Mouse (Mus musculus) lung, postnatal 36 days (tissue): ENCODE data around the gene Cyb561d1.

ENCODE experiments used
- DNase-seq: peaks from one replicate; pipeline ENCODE4 v3.0.0; 2022; ENCODE audit warnings: mixed read lengths

Cyb561d1 gene

DNA sequence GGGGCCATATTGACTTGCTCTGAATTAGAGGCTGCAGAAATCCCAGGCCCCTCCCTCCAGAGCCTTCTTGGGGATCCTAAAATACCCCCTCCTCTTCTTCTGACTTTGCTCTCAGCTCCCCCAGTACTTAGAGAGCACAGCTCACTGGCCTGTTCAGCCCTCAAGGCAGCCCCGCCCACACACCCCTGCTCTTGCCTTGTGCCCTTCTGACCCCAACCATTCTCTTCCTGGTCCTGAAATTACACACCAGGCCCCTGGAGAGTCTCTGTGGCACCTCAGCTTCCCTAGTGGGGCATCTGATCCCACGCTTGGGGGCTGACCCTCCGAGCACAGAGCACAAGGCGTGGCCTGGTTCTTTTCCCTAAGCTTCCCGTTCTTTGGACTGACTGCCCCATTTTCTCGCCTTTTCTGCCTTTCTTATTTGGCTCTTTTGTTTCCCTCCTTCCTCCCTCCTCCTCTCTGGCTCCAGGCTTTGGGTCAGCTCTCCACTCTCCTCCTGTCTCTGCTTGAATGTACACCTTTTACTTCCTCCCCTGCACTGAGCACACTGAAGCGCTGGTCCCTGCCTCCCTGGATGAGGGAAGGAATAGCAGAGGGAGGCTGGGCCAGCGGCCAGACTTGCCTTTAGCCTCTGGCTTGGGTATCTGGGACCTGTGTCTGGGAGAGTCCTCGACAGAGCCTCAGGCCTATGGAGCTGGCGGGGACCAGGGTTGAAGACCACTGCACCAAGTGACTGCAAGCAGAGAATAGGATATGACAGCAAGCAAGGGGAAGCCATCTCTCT, 35.3 kb downstream of the Cyb561d1 start:
- no peak for DNase-seq

DNA sequence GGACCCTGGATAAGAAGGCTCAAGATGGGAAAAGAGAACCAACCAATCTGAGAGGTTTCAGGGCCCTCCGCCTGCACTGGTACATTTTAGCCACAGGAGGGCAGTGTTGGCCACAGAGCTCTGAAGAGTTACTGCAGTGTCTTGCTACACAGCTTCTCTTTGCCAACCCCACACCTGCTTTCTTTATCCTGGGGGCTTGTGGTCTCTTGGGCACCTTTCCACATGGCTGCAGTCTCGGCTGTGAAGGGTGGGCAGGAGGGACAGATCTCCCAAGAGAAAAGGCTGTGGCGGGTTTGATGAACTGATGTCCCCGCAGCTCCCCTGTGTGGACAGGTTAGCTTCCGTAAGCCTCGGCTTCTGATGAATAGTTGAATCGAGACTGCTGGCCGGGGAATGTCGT, 36.2 kb downstream of the Cyb561d1 start:
- DNase-seq: peak; percentile 85

DNA sequence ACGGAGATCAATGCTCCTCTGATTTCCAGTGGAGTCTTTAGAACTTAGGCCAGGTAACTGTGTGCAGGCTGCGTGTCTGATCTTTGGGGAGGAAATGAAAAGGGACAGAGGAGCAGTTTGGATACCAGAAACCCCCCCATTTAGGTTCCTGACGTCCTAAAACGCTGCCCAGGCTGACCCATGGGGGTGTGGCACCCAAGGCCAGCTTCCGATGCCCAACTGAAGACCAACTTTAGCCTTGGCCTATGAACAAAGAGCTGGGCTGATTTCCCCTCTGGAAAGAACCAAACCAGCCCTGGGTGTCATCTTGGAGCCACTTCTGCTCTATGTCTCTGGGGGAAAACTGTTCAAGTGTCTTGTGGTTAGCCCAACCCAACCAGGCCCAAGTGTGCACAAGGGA, 36.9 kb downstream of the Cyb561d1 start:
- DNase-seq: no peak

DNA sequence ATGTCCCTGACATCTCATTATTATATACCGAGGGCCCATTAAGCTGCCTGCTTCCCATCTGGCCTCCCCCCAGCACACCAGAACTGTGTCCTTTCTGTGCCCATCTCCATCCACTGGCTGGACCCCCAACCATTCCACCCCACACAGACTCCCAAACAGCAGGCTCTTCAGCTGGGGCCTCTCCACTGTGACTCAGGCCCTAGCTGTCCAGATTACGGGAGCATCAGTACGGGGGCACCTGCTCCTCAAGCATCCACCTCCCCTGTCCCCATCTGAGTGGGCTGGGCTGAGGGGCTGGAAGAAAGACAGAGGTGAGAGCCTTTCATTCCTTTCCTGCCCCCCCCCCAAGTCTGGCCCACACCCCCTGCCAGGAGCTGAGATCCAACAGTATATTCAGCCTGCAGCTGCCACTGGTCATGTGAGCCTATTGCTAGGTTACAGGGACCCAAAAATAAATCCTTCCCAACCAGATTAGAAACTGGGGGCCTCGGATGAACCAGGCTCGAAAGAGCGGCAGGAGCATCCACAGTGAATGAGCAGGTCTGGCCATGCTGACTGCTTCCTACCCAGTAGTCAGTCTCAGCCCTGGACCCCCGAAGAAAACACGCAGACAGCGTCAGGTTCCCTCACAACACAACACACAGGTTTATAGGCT, 42.5 kb downstream of the Cyb561d1 start:
- no peak for DNase-seq

DNA sequence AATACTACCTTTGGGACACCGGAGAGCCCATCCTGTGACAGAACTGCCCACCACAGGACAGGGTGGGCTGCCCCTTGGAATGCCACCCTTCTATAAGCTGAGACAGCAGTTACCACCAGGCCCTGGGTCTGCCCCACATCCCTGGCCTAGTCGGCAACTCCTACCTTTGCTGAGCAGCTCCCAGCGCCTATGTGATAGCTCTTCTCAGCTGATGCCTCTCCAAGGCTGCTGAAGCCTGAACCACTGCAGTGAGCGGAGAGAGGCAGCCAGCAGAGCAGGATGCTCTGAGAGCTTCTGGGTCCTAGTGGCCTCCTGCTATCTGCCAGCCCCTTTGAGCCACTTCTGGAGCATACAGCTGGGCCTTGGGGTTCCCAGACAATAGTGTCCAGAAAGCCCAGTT, 46.4 kb downstream of the Cyb561d1 start, which contains the start of gene Gpr61:
Gene Gpr61 (minus strand): TSS at position 227 of the 400 bp plus-strand sequence.
- DNase-seq: no peak

DNA sequence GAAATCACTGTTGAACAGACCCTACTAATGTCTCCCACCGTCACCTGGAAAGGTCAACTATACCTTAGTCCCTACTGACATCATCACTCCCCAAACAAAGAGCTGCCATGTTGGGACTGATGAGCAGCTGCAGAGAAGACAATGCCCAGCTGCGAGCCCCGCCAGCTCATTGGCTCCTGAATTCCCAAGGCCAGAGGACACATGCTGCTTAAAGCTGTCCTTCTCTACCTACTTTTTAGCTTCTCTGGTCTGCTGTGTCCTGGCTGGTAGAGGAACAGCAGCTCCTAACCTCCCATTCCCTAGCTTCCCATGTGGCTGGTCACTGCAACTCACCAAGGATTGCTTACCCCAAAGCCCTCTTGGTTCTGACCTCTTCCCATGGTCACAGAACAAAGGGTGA, 48.7 kb downstream of the Cyb561d1 start:
- no peak for DNase-seq

DNA sequence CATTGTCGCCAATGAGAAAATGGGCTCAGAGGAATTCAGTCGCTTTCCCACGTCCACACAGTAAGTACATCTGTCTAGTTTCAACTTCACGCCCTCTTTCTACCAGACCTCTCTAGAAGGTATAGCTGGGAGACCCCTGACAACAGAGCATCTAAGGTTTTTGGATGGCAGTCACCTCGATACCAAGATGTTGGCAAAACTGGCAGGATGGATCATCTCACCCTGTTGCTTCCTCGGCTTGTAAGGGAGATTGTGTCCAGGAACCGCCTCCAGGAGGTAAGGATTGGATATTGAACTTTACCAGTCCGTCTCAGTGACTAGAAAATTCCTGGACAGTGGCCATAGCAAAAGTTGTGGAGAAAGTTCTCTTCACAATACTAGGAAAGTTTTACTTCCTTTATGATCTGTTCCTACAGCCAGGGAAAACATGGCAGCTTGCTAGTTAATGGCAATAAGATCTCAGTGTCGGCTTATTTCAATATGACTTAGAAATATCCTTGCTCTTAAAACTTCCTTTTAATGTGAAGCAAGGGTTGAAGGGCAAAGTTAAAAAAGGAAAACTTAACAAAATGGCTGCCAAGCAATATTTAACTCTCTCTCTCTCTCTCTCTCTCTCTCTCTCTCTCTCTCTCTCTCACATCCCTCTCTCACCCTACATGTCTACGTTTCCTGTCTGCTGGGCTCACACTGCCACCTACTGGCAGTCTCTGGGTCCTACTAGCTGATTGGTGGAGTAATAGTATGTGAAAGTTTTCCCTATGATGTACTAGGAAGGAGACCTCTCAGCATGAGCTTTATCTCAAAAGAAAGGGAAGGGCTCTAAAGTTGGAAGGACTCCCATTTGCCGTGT, 53.4 kb downstream of the Cyb561d1 start:
- peak; percentile 96 for DNase-seq

DNA sequence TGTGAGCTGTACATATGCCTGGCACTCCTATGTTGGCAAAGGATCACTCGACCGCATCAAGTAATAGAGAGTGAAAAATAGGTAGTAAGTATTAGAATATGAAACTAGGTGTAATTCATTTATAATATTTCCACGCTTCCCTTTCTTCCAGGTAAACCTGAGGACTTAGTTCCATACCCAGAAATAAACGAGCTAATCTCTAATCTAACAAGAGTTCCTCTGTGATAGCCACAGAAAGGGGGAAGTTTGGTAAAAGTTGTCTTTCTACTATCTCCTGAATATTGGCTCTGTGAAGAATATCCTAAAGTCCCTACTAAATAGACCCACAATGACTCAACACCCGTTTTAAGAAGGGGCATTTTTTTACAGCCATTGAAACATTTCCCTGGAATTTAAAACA, 54.3 kb downstream of the Cyb561d1 start:
- DNase-seq: no peak
